Mouse (Mus musculus): ENCODE results near the gene Gm37240. TPM values are rescaled to one million over a fixed set of nuclear protein-coding genes. Genes with fewer than 3 reads are reported as not detected.

The Gm37240 gene
- polyA plus RNA-seq, 1 experiment = 0.91 TPM

DNA sequence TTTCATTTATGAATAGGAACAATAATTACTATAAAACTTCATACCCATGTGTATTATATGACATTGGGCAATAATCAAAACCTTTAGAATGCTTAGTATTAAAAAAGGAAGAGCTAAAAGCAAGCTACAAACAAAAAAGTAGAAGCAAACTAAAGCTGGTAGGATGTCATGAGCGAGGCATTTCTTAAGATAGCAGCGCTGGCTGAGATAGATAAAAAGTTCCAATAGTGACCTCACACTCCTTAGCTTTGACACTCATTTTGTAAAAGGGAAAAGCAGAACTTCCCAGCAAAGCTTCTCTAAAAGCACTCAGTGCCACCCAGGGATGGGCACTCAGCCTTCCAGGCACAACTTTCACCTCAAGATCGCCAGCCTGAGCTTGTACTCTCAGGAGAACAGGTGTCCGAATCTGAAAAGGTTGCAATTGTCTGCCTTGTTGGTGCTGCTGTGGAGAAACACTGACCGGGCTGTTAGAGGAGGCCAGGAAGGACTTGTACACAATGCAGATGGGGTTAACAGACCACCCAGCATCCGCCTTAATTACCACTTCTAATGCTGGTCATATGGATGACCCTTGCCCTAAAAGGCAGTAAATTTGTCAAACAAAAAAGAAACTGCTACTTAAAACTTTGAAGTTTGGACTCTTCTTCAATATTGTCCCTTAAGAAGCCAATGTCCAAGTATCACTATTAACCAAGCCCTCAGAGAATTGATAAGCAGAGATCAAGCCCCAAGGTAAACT, 1374.4 kb downstream of the Gm37240 start:
- no peaks in the 10 kb centered on the region; the same call in 1 of the 2 replicates for H3K36me3 ChIP-seq (ENCODE audit: control insufficient read depth, insufficient read depth, low read length, poor library complexity, severe bottlenecking)
- TF ChIP-seq EP300 (IDR thresholded peaks at IDR 0.05; ENCODE audit: insufficient read depth, low read depth, low read length) (no peak), CTCF (IDR thresholded peaks at IDR 0.05; ENCODE audit: low read depth, low read length) (no peak), POLR2A (IDR thresholded peaks at IDR 0.05; ENCODE audit: insufficient read depth, low read length) (no peak)
- H3K4me3 ChIP-seq (ENCODE audit: low read depth, low read length) = no peak overlapping the region
- H3K27me3 ChIP-seq (ENCODE audit: control insufficient read depth, insufficient read depth, low read length, poor library complexity, severe bottlenecking) = no peaks in the 10 kb centered on the region
- H3K4me1 ChIP-seq (ENCODE audit: control insufficient read depth, insufficient read depth, low read length) = peaks cover 3% of the 10 kb centered on the region
- no peak overlapping the region for H3K9ac ChIP-seq (ENCODE audit: low read depth, poor library complexity, severe bottlenecking)
- H3K27ac ChIP-seq (ENCODE audit: insufficient read depth, low read length) = no peak overlapping the region
- H3K9me3 ChIP-seq (replicated peaks; ENCODE audit: control insufficient read depth, insufficient read depth, low read length, poor library complexity, severe bottlenecking) = no peaks in the 10 kb centered on the region

DNA sequence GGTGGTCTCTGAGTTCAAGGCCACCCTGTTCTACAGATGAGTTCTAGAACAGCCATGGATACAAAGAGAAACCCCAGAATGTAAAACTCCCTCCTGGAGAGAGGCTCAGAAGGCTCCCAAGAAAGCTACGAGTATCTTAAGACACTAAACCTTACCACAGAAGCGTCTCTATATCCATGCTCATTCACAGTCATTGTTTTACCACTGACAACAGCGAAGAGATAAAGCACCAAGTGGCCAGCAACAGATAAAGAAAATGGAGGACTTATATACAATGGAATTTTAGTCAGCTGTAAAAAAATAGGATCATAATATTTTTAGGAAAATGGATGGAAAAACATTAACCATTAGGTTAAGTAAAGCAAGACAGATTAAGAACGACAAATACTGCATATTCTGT, 1382.1 kb downstream of the Gm37240 start:
- H3K27me3 ChIP-seq (ENCODE audit: control insufficient read depth, insufficient read depth, low read length, poor library complexity, severe bottlenecking) = no peaks in the 10 kb centered on the region
- no peak for TF ChIP-seq POLR2A (IDR thresholded peaks at IDR 0.05; ENCODE audit: insufficient read depth, low read length)
- no peak for TF ChIP-seq CTCF (IDR thresholded peaks at IDR 0.05; ENCODE audit: low read depth, low read length)
- TF ChIP-seq EP300 (IDR thresholded peaks at IDR 0.05; ENCODE audit: insufficient read depth, low read depth, low read length) = no peak

DNA sequence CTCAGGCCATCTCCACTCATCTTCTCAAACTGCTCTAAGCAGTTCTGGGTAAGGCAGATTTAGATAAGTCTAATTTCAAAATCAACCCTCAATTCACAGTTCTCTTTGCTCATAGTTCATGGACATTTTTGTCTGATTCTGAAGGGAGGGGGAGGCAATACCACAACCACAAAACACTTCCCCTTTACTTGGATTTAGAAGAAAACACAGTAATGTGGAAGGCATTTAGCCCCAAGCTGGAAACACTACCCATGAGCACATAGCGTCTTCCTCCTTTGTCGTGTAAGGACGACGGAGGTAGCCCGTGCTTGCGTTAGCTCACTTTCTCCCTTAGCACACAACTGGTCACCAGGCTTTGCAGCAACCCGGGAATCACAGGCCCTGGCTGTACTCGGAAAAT, 1383.0 kb downstream of the Gm37240 start:
- Histone ChIP-seq H3K9me3 (replicated peaks; ENCODE audit: control insufficient read depth, insufficient read depth, low read length, poor library complexity, severe bottlenecking) (no peaks in the 10 kb centered on the region), H3K27ac (ENCODE audit: insufficient read depth, low read length) (no peak overlapping the region), H3K36me3 (ENCODE audit: control insufficient read depth, insufficient read depth, low read length, poor library complexity, severe bottlenecking) (no peaks in the 10 kb centered on the region), H3K4me1 (ENCODE audit: control insufficient read depth, insufficient read depth, low read length) (no peaks in the 10 kb centered on the region), H3K9ac (ENCODE audit: low read depth, poor library complexity, severe bottlenecking) (no peak overlapping the region), H3K4me3 (ENCODE audit: low read depth, low read length) (no peak overlapping the region), H3K27me3 (ENCODE audit: control insufficient read depth, insufficient read depth, low read length, poor library complexity, severe bottlenecking) (no peaks in the 10 kb centered on the region)
- no peak for TF ChIP-seq EP300 (IDR thresholded peaks at IDR 0.05; ENCODE audit: insufficient read depth, low read depth, low read length)
- TF ChIP-seq POLR2A (IDR thresholded peaks at IDR 0.05; ENCODE audit: insufficient read depth, low read length) = no peak
- TF ChIP-seq CTCF (IDR thresholded peaks at IDR 0.05; ENCODE audit: low read depth, low read length) = no peak

More for the DNA sequence above, 1382.1 kb downstream of the Gm37240 start:
- no peaks in the 10 kb centered on the region for H3K4me1 ChIP-seq (ENCODE audit: control insufficient read depth, insufficient read depth, low read length)
- no peak overlapping the region for H3K9ac ChIP-seq (ENCODE audit: low read depth, poor library complexity, severe bottlenecking)
- H3K9me3 ChIP-seq (replicated peaks; ENCODE audit: control insufficient read depth, insufficient read depth, low read length, poor library complexity, severe bottlenecking) = no peaks in the 10 kb centered on the region
- no peak overlapping the region for H3K4me3 ChIP-seq (ENCODE audit: low read depth, low read length)
- no peaks in the 10 kb centered on the region for H3K36me3 ChIP-seq (ENCODE audit: control insufficient read depth, insufficient read depth, low read length, poor library complexity, severe bottlenecking)
- no peak overlapping the region for H3K27ac ChIP-seq (ENCODE audit: insufficient read depth, low read length)

DNA sequence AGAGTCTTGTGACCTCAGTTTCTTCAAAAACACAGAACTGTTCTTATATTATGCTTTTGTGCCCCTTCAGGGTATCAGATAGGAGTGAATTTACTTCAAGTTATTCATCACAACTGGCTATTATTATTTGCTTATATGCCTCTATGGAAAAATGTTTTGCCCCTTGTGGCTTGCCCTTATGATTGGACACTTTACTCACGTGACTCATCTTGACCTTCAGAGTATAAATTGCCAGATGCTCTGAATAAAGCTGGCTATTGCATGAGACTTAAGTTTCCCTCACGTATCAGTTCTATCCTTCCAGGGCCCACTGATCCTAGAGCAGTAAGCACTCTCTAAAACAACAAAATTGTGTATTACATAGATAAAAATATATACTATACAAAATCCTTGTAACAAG, 1385.2 kb downstream of the Gm37240 start:
- H3K4me3 ChIP-seq (ENCODE audit: low read depth, low read length) = no peak overlapping the region
- no peak overlapping the region for H3K27ac ChIP-seq (ENCODE audit: insufficient read depth, low read length)
- H3K36me3 ChIP-seq (ENCODE audit: control insufficient read depth, insufficient read depth, low read length, poor library complexity, severe bottlenecking) = no peaks in the 10 kb centered on the region
- no peaks in the 10 kb centered on the region for H3K27me3 ChIP-seq (ENCODE audit: control insufficient read depth, insufficient read depth, low read length, poor library complexity, severe bottlenecking)
- H3K9me3 ChIP-seq (replicated peaks; ENCODE audit: control insufficient read depth, insufficient read depth, low read length, poor library complexity, severe bottlenecking) = no peaks in the 10 kb centered on the region
- H3K9ac ChIP-seq (ENCODE audit: low read depth, poor library complexity, severe bottlenecking) = no peak overlapping the region
- no peaks in the 10 kb centered on the region for H3K4me1 ChIP-seq (ENCODE audit: control insufficient read depth, insufficient read depth, low read length)
- TF ChIP-seq EP300 (IDR thresholded peaks at IDR 0.05; ENCODE audit: insufficient read depth, low read depth, low read length) = no peak
- no peak for TF ChIP-seq POLR2A (IDR thresholded peaks at IDR 0.05; ENCODE audit: insufficient read depth, low read length)
- no peak for TF ChIP-seq CTCF (IDR thresholded peaks at IDR 0.05; ENCODE audit: low read depth, low read length)

DNA sequence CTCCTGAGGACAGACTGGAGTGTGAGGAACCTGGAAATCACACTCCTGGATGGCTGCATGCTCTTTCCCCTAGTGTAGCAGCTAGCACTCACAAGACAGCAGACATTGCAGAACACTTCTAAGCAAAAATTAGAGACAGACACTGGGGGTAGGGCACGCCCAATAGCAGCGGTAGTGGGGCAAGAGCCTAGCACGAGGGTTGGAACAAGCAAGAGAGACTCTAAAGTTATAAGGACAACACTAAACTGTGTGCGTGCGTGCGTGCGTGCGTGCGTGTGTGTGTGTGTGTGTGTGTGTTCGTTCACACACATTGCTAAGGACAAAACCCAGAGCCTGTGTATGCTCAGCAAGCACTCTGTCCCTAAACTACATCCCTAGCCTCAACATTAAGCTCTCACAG, 1386.8 kb downstream of the Gm37240 start:
- Histone ChIP-seq H3K4me1 (ENCODE audit: control insufficient read depth, insufficient read depth, low read length) (no peaks in the 10 kb centered on the region), H3K9me3 (replicated peaks; ENCODE audit: control insufficient read depth, insufficient read depth, low read length, poor library complexity, severe bottlenecking) (no peaks in the 10 kb centered on the region), H3K4me3 (ENCODE audit: low read depth, low read length) (no peak overlapping the region), H3K27ac (ENCODE audit: insufficient read depth, low read length) (no peak overlapping the region), H3K36me3 (ENCODE audit: control insufficient read depth, insufficient read depth, low read length, poor library complexity, severe bottlenecking) (no peaks in the 10 kb centered on the region), H3K27me3 (ENCODE audit: control insufficient read depth, insufficient read depth, low read length, poor library complexity, severe bottlenecking) (no peaks in the 10 kb centered on the region), H3K9ac (ENCODE audit: low read depth, poor library complexity, severe bottlenecking) (no peak overlapping the region)
- no peak for TF ChIP-seq POLR2A (IDR thresholded peaks at IDR 0.05; ENCODE audit: insufficient read depth, low read length)
- TF ChIP-seq EP300 (IDR thresholded peaks at IDR 0.05; ENCODE audit: insufficient read depth, low read depth, low read length) = no peak
- TF ChIP-seq CTCF (IDR thresholded peaks at IDR 0.05; ENCODE audit: low read depth, low read length) = no peak

DNA sequence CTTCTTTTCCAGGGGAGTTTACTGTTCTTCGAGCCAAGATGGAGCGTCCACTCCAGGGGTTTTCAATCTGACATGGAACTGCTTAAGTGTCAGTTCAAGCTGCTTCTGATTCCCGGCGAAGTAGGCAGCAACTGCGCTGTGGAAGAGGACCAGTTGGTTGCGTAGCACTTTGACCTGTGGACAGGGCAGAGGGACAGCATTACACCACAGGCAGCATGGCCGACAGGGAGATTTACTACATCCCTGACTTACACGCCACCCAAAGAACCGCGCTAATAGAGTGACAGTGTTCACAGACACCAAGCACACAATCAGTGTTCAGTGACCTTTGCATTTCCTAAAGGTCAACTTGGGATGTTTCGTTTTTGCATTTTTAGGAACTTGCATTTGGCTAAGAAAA, 1389.6 kb downstream of the Gm37240 start:
- H3K9ac ChIP-seq (ENCODE audit: low read depth, poor library complexity, severe bottlenecking) = no peak overlapping the region
- TF ChIP-seq EP300 (IDR thresholded peaks at IDR 0.05; ENCODE audit: insufficient read depth, low read depth, low read length) = no peak
- no peak for TF ChIP-seq CTCF (IDR thresholded peaks at IDR 0.05; ENCODE audit: low read depth, low read length)
- H3K27ac ChIP-seq (ENCODE audit: insufficient read depth, low read length) = no peak overlapping the region
- no peaks in the 10 kb centered on the region for H3K4me1 ChIP-seq (ENCODE audit: control insufficient read depth, insufficient read depth, low read length)
- H3K9me3 ChIP-seq (replicated peaks; ENCODE audit: control insufficient read depth, insufficient read depth, low read length, poor library complexity, severe bottlenecking) = no peaks in the 10 kb centered on the region
- no peak overlapping the region for H3K4me3 ChIP-seq (ENCODE audit: low read depth, low read length)
- H3K27me3 ChIP-seq (ENCODE audit: control insufficient read depth, insufficient read depth, low read length, poor library complexity, severe bottlenecking) = no peaks in the 10 kb centered on the region
- no peaks in the 10 kb centered on the region for H3K36me3 ChIP-seq (ENCODE audit: control insufficient read depth, insufficient read depth, low read length, poor library complexity, severe bottlenecking)

Measured in ES-Bruce4 (cell line).